Mouse (Mus musculus) WW6 (cell line): Measurements from ENCODE around the gene Alkbh3.

Experiments
- DNase-seq: peaks from one replicate; pipeline ENCODE4 v3.0.0-alpha.2; 2013; ENCODE audit warnings: low read depth, low spot score

Alkbh3 gene

DNA sequence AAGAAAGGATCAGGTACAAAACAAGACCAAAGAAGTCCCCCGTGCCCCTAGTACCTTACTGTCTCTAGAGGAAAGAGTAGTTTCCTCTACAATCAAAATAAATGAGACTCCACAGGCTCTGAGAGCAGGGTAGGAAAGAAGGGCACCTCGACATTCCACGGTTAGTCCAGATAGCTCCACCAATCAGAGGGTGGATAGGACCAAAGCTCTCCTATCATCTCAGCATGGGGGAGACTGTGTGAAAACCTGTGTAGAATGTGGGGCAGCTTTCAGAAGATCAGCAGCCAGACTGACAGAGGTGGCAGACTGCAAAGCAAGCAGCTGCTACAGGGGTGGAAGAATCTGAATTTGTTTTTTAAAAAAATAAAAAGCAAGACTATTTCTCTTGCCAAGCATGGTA, 17.8 kb downstream of the Alkbh3 start:
- DNase-seq: no peak

DNA sequence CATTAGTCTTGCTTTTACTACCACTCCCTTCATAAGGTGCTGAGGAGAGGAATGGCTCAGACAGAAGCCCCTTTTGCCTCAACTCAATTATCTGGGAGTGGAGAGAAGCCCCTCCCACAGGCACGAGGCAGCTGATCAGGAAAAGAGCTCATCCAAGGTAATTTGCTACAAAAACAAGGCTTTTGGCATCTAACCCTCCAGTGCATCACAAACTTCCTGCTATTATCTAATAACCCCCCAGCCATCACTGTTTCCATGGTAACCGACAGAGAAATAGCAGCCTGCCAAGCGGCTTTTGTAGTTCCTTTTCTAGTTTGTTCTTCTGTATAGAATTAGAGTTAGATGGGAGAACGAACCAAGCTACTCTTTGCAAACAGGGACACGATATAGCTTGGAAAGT, 18.3 kb downstream of the Alkbh3 start:
- DNase-seq: no peak

- no peak for DNase-seq
These were observed 19.3 kb downstream of the Alkbh3 start for GRCm38 (mm10) chr2:93991336-93991735.

DNA sequence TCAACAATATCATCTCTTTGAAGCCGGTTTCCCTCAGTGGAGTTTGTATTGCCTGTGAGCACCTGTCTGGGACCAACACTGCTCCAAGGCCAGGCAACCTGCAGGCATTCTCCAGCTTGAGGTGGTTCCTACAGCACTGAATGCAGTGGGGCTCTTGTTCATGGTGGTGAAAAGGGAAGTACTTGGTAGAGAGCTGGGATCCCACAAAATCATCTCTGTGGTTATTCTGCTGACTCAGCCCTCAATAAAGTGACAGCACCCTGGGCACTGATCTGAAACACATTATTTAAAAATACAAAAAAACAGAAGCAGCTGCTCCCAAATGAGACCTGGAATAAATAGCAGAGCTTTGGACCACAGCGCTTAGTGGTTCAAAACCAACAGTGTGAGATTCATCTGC, 22.2 kb downstream of the Alkbh3 start:
- DNase-seq: no peak

GRCm38 (mm10) chr2:93982457-93983235, 28.0 kb downstream of the Alkbh3 start:
- DNase-seq: no peak

DNA sequence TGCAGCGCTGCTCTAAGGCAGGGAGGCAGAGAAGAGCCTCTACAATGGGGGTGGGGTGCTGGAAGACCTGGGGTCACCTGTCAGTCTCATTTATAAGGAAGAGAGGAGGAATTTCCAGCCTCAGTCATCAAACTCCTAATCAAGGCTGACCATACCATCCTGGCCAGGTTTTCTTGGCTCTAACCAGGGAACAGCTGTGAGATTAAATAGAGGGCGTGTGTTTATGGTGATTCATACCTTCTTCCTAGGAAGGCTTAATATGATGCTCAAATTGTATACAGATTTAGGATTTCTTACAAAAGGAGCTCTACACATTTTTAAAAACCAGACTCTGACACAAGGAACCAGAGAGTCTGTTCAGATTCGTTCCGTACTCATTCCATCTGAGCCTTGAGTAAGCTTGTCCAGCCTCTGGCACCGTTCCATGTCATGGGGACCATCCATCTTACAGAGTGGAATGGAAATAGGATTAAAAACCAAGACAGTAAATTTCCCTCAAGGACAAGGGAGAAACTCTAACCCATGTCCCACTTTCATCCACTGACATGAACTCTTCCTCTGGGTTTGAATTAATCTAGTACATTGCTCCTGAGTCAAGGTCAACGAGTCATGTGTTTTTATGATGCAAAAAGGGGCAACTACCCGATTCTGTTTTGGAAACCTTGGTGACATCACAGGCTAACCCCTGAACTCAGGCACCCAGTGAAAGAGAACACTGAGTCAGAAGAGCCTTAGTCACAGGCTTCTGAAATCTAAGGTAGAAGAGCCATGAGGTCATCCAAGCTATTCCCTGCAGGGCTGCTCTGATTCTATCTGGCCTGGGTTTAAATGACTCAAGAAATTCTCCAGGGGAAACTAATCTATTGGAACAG, 31.1 kb downstream of the Alkbh3 start:
- no peak for DNase-seq

GRCm38 (mm10) chr2:93976436-93977252, 34.0 kb downstream of the Alkbh3 start:
- DNase-seq: no peak

GRCm38 (mm10) chr2:93975526-93976435, 34.8 kb downstream of the Alkbh3 start:
- DNase-seq: no peak

DNA sequence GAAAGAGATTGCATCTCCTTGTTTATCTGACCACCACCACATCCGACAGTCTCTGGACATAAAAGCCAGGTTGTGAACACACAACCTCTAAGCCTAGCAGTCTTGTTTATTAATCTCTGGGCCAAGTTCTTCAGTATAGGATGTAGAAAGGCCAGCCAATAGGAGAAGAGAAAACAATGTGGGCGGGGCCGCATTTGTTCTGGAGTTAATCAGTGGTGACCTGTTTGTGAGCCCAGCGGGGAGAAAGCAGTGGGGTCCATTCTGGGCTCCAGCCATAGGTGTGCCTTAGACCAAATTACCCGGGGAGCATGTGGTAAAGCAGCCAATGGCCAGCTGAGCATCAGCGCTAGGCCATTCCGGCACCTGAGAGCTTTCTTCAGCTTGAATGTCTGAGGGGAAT, 35.6 kb downstream of the Alkbh3 start:
- DNase-seq: no peak

- DNase-seq: no peak
These were observed 39.0 kb downstream of the Alkbh3 start for GRCm38 (mm10) chr2:93971647-93972046.

DNA sequence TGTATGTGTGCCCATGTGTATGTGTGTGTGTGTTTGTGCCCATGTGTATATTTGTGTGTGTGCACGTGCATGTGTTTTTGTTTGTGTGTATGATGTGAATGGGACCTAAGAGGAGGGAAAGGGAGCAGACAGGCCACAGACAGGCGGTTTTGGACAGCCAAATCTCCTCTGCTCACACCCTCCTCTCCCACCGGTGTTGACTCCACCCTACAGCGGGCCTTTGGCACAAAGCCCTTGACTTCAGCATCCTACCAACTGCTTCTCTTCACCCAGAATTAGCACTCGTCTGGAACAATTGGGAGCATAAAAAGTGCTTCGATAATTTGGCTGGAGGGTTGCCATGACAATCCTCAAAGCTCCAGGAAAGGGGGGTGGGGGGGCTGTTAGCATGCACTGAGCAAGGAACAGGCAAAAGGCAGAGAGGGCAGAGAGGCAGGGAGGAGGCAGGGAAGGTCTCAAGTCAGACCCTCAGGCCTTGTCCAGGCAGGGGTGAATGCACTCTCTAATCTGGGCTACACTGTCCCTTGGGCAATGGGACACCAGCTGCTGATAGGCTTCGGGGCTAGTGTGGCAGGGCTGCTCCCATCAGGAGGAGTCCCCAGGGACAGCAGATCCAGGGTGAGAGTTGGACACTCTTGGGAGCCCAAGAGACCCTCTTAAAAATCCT, 46.0 kb downstream of the Alkbh3 start:
- DNase-seq: no peak

DNA sequence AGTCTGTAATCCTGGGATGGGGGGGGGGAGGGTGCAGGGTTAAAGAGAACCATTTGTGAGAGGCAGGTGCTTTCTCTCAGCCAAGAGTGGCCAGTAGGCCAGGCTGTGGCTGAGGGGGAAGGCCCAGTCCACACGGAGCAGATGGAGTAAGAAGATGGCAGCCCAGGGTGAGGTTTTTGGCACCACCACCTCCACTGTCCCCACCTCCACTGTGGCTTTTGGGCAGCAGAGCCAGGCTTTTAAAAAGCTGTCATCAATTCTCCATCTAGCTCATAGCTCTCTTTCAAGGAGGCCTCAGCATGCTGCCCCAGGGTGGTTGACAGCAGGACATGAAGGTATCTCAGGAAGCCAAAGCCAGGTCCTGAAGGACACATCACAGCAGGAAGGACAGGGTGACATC, 46.8 kb downstream of the Alkbh3 start:
- DNase-seq: no peak

GRCm38 (mm10) chr2:93961716-93962115, 48.9 kb downstream of the Alkbh3 start:
- no peak for DNase-seq

DNA sequence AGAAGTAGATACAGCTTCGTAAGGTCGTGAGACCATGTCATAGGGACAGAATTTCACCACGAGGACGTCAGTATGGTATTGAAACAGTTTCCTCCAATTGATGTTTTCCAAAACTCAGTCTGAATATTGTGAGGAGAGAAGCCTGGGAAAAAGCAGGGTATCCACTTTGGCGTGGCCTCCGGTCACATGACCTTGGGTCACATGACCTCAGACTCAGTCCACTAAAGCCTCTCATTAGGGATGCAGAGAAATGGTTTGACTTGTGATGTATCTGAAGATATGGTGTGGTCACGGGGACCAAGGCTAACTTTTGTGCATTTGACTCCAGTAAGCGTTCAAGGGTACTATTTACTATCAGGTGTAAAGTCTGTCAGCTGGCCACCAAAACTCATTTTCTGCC, 51.3 kb downstream of the Alkbh3 start:
- no peak for DNase-seq

- DNase-seq: no peak
These were observed 52.4 kb downstream of the Alkbh3 start for GRCm38 (mm10) chr2:93958216-93958615.

DNA sequence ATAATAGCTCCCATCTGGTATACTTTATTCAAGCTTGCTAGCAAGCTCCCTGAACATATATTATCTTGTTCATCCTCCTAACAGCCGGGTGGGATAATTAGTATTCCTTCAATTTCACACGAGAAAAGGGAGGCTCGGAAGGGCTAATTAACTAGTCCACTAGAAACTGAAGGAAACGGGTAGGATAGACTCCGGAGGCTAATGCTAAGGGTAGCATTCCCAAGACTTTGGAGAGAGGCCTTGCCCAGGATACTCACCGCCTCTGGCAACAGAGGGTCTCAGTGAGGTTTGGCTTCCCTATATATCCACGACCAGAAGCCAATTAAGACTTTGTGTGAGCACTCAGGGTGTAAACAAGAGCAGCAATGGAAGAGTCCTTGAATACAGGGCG, 52.8 kb downstream of the Alkbh3 start:
- no peak for DNase-seq

DNA sequence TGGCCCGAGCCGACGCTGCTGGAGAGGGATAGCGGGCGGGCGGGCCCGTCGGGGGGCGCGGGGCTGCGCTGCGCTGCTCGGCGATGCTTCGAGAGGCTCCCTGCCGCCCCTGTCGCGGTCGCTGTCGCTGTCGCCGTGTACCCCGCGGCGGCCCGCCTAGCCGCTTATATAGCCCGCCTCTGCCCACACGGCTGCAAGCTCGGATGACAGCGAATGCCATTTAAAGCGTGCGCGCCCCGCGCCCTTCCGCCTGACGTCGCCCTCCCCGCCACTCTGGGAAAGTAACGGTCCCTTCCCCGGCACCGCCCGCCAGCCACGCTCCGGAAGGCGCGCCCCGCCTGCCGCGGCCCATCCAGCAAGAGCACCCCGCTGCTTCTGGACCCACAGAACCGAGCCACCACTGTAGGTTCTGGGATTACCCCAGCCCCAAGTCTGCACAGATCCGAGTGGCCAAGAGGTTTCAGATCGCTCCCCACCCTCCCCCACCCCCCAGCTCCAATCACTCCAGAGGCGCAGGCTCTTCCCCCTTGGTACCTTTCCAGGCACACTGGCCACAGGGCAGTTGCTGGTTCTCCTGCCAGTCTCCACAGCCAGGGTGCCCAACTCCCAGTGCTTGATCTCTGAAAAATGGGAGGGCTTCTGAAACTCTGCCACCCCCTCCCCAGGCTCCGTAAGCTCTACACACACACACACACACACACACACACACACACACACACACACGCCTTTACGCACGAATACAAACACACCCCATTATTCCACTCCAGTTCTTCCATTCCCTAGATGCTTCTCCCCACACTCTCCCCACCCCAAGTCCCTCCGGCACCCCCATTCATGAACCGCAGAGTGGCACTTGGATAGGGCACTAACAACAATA, 53.5 kb downstream of the Alkbh3 start, which contains the start of gene Gm13889:
Gene Gm13889 (minus strand): TSS at position 294 of the 877 bp plus-strand sequence.
- no peak for DNase-seq

DNA sequence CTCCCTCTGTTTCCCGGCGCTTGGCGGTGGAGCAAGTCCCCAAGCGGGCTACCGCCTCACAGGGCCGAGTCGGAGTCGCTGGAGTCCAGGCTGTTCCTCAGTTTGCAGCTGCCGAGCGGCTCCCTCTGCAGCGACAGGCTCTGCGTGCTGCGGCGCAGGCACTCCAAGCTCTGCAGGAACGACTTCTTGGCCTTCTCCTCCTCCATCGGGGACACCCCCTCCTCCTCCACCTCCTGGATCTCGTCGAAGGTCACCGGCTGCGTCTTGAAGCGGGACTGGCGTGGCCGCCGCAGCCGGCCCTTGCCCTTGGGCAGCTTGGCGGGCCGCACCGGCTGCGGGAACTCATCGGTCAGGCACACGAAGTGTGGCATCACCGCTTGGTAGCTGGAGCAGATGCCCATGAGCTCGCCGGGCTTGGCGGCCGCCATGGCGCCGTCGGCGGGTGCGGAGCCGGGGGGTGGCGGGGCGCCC, 54.2 kb downstream of the Alkbh3 start:
- no peak for DNase-seq

DNA sequence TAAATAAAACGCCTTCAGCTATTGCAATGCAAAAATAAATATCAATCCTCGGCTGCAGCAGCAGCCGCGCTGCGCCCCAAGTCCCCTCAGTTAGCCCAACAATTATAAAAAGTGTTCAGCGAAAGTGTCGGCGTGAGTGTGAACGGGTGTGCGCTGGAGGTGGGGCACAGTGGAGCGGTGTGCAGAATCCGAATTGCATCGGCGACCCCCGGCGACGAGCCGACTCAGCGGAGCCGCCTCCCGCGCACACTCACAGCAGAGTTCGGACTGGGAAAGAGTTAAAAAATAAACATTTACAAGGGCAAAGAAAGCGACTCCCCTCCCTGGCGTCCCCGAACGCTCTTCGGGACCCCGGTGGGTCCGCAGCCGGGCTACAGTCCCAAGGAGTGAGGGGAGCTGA, 54.7 kb downstream of the Alkbh3 start:
- DNase-seq: no peak
